Mouse (Mus musculus) forebrain, postnatal 0 days (tissue): ENCODE results near the gene Ces2b. TPM values are rescaled to one million over a fixed set of nuclear protein-coding genes. Genes with fewer than 3 reads are reported as not detected.

Experiments
- ATAC-seq: fragments of 200-750 bp; cut with Nextera tagmentation; 2 replicates; pipeline ENCODE4 v1.8.0; 2017; ENCODE audit warnings: mild to moderate bottlenecking, moderate library complexity
- DNase-seq: peaks from one replicate; pipeline ENCODE4 v3.0.0-alpha.2; 2015
- H3K27ac ChIP-seq: fragments of 300-500 bp; sonication (generic); 2 replicates; pipeline ENCODE4 v1.5.1; 2014; ENCODE audit warnings: low read depth, mild to moderate bottlenecking, antibody characterized with exemption, low read length, moderate library complexity, mixed read lengths
- H3K27me3 ChIP-seq: fragments of 300-500 bp; sonication (generic); 2 replicates; pipeline ENCODE4 v1.6.1; 2014; ENCODE audit warnings: mild to moderate bottlenecking, low read length, mixed read lengths; ENCODE audit not compliant: insufficient read depth
- H3K36me3 ChIP-seq: fragments of 300-500 bp; sonication (generic); 2 replicates; pipeline ENCODE4 v1.6.1; 2014; ENCODE audit warnings: mild to moderate bottlenecking, moderate library complexity; ENCODE audit not compliant: insufficient read depth
- H3K4me1 ChIP-seq: fragments of 300-500 bp; sonication (generic); 2 replicates; pipeline ENCODE4 v1.6.1; 2014; ENCODE audit warnings: antibody characterized with exemption; ENCODE audit not compliant: insufficient read depth
- H3K4me2 ChIP-seq: fragments of 300-500 bp; sonication (generic); 2 replicates; pipeline ENCODE4 v1.6.1; 2014; ENCODE audit warnings: low read depth, mild to moderate bottlenecking, moderate library complexity
- H3K4me3 ChIP-seq: fragments of 300-500 bp; sonication (generic); 2 replicates; pipeline ENCODE4 v1.5.1; 2014; ENCODE audit warnings: low read depth, low read length, mixed read lengths
- H3K9ac ChIP-seq: fragments of 300-500 bp; sonication (generic); 2 replicates; pipeline ENCODE4 v1.6.1; 2014; ENCODE audit warnings: mild to moderate bottlenecking
- H3K9me3 ChIP-seq: fragments of 300-500 bp; sonication (generic); 2 replicates; pipeline ENCODE4 v1.6.1; 2016; ENCODE audit warnings: low read length
- CTCF ChIP-seq: sonication (generic); IDR thresholded peaks from 2 replicates; pipeline ENCODE4 v1.5.1; 2016; ENCODE audit warnings: antibody characterized with exemption, control low read depth, low read depth
- WGBS: fragments of 180-500 bp; shearing (Covaris S2); extraction: QIAGEN DNeasy Blood & Tissue Kit; methylation state at CpG from one replicate; pipeline ENCODE4 v1.1.7; 2014; 5-methylcytosine and 5-hydroxymethylcytosine counted together
- polyA plus RNA-seq: library from polyadenylated mRNA; unstranded; fragments of >200 nt; fragmentation: Nextera tagmentation; extraction: Ambion mirVana; gene quantifications from 2 replicates; pipeline ENCODE4 v1.2.1, GENCODE M21; 2015
- total RNA-seq: library from RNA; depleted of rRNA; stranded (reverse); fragments of >200 nt; gene quantifications from 2 replicates; pipeline ENCODE4 v1.2.3, GENCODE M21; 2014; rRNA removed

Ces2b gene
- total RNA-seq (0.23 TPM in 1 of 2 replicates, not detected in the other), polyA plus RNA-seq (0.14 TPM in 1 of 2 replicates, not detected in the other)

DNA sequence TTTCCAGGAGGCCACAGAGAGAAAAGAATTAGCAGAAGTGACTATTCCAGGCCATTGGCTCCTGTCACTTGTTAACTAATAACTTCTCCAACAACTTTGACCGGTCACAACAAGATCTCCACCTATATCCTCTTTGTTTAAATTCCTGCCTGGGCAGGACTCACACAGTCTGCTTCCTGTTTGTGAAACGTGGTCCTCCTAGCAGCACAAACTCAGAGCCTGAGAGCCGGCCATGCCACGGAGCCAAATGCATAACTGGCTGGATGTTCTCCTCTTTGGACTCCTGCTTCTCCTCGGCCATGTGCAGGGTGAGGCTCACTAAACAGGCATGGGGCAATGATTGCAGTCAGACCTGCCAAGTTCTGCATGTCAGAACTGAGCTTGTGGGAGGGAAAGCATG lies at the start of gene Ces2b:
Ces2b (plus strand) TSS at position 133 of the 400 bp plus-strand sequence.
- Histone ChIP-seq H3K4me3 (no peak within 1 kb of the TSS), H3K4me2 (no peak within 1 kb of the TSS), H3K9ac (no peak within 1 kb of the TSS), H3K9me3 (no peaks in the 10 kb centered on the region), H3K4me1 (no peaks in the 10 kb centered on the region), H3K36me3 (no peaks in the 10 kb centered on the region), H3K27ac (no peak within 1 kb of the TSS), H3K27me3 (no peaks in the 10 kb centered on the region)
- 81% methylated on average over 5 of the region's 5 CpGs for WGBS
- DNase-seq: no peak
- no peak for TF ChIP-seq CTCF
- ATAC-seq: no peak

DNA sequence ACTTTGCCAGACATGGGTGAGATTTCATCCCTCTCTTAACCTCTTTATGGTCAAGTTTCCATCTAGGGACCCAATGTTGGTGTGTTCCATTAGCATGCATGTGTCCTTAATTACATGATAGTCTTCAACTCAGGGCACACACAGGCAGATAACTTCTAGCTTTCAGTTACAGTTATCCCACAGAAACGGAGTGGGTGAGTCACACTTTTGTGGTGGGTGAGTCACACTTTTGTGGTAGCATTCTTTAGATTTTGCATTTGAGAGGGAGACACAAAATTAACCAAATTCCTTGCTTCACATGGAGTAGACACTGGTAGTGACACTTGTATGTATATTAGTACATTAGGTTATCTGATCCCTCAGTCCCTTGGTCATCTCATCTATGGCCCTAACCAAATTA lies 44.3 kb upstream of the Ces2b start:
- Histone ChIP-seq H3K4me3 (no peak overlapping the region), H3K27me3 (no peaks in the 10 kb centered on the region), H3K36me3 (no peaks in the 10 kb centered on the region), H3K9me3 (no peaks in the 10 kb centered on the region), H3K27ac (no peak overlapping the region), H3K4me2 (no peak overlapping the region), H3K4me1 (no peaks in the 10 kb centered on the region), H3K9ac (no peak overlapping the region)
- WGBS: 73% methylated on average over 1 of the region's 1 CpGs
- DNase-seq (no peak), ATAC-seq (no peak)
- TF ChIP-seq CTCF: no peak

DNA sequence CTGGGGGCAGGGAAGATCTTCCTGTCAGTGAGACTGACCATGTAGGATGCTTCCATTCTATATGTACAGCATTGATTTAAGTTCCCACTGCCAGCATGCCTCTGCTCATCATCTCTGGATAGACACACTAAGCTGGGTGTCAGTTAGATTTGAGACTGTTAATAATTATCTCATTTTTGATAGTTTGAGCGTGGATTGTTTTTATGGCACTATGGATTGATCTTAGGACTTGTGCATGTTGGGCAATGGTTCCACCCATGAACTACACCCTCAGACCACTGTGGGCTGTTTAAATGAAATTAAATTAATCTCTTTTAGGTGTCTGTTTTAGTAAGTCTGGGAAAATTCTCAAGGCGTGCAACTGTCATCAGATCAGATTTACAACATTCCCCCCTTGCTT lies 42.4 kb upstream of the Ces2b start:
- Histone ChIP-seq H3K9me3 (no peaks in the 10 kb centered on the region), H3K27ac (no peak overlapping the region), H3K27me3 (no peaks in the 10 kb centered on the region), H3K4me1 (no peaks in the 10 kb centered on the region), H3K4me2 (no peak overlapping the region), H3K9ac (no peak overlapping the region), H3K36me3 (no peaks in the 10 kb centered on the region), H3K4me3 (no peak overlapping the region)
- no peak for ATAC-seq
- TF ChIP-seq CTCF: no peak
- WGBS: 93% methylated on average over 2 of the region's 2 CpGs
- DNase-seq: no peak

DNA sequence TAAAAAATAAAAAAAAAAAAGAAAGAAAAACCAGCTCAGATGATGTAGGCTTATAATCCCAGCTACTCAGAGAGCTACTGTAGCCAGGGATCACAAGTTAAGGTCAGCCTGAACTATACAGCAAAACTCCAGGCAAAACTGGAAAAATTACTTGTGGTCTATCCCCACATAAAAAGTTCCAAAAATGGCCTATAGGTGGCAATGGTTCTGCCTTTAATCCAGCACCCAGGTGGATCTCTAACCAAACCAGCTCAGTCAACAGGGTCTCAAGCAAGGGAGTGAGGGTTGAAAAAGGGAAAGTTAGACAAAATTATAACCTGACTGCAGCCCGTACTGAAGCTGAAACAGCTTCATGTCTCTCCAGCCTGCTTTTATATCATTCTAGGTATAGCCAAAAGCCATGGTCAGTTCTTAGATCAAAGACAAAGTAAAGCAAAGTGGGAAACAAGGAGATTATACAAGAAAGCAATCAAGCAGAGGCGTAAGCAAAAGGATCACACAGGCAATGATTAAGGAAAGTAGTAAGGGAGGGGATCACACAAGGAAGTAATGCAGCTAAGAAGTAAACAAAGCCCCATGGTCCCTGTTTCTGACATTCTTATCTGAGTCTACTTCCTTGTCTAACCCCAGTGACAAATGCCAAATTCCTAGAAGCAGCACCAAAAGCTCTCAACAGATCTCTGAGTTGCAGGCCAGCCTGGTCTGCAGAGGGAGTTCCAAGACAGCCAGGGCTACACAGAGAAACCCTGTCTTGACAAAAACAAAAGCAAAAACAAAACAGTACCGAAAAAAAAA lies 41.3 kb upstream of the Ces2b start:
- Histone ChIP-seq H3K4me3 (no peak overlapping the region), H3K9ac (no peak overlapping the region), H3K36me3 (no peaks in the 10 kb centered on the region), H3K4me1 (no peaks in the 10 kb centered on the region), H3K27ac (no peak overlapping the region), H3K4me2 (no peak overlapping the region), H3K9me3 (no peaks in the 10 kb centered on the region), H3K27me3 (no peaks in the 10 kb centered on the region)
- no peak for ATAC-seq
- 70% methylated on average over 3 of the region's 3 CpGs for WGBS
- DNase-seq: no peak
- peak; percentile 48 for TF ChIP-seq CTCF

DNA sequence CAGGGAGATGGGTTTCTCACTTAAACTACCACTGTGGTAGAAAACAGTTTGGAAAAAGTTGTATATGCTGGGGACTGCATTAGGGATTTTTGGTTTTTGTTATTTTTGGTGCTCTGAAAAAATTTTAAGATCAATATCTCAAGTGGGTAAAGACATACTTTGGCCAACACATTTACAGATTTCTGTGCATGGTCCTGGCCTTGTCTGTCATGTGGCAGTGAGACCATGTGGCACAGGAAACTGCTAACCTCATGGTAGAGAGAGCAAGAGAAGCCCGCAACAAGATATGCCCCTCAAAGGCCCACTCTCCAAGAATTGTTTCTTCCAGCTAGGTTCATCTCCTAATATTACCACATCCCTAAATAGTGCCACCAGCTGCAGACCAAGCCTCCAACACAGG lies 32.0 kb upstream of the Ces2b start:
- no peak overlapping the region for H3K4me2 ChIP-seq
- TF ChIP-seq CTCF: no peak
- no peak for DNase-seq
- no peaks in the 10 kb centered on the region for H3K36me3 ChIP-seq
- H3K4me1 ChIP-seq: no peaks in the 10 kb centered on the region
- H3K9me3 ChIP-seq: no peaks in the 10 kb centered on the region
- no peaks in the 10 kb centered on the region for H3K27me3 ChIP-seq
- H3K27ac ChIP-seq: no peak overlapping the region
- H3K9ac ChIP-seq: no peak overlapping the region
- ATAC-seq: no peak
- H3K4me3 ChIP-seq: no peak overlapping the region
- 92% methylated on average over 1 of the region's 1 CpGs for WGBS

DNA sequence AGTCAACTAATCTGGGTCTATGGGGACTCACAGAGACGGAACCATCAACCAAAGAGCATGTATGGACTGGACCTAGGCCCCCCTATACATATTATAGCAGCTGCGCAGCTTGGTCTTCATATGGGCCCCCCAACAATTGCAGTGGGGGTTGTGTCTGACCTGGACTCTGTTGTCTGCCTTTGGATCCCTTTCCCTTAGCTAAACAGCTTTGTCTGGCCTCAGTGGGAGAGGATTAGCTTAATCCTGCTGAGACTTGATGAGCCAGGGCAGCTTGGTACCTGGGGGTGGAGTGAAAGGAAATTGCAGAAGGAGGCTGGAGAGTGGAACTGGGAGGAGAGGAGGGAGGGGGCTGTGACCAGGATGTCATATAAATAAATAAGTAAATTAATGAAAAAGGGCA lies 25.2 kb upstream of the Ces2b start:
- H3K4me1 ChIP-seq: no peaks in the 10 kb centered on the region
- H3K9ac ChIP-seq: no peak overlapping the region
- H3K9me3 ChIP-seq: no peaks in the 10 kb centered on the region
- 5% methylated on average over 2 of the region's 2 CpGs for WGBS
- no peak overlapping the region for H3K27ac ChIP-seq
- ATAC-seq (no peak), DNase-seq (no peak)
- no peak overlapping the region for H3K4me2 ChIP-seq
- no peak for TF ChIP-seq CTCF
- no peaks in the 10 kb centered on the region for H3K27me3 ChIP-seq
- H3K36me3 ChIP-seq: no peaks in the 10 kb centered on the region
- no peak overlapping the region for H3K4me3 ChIP-seq

DNA sequence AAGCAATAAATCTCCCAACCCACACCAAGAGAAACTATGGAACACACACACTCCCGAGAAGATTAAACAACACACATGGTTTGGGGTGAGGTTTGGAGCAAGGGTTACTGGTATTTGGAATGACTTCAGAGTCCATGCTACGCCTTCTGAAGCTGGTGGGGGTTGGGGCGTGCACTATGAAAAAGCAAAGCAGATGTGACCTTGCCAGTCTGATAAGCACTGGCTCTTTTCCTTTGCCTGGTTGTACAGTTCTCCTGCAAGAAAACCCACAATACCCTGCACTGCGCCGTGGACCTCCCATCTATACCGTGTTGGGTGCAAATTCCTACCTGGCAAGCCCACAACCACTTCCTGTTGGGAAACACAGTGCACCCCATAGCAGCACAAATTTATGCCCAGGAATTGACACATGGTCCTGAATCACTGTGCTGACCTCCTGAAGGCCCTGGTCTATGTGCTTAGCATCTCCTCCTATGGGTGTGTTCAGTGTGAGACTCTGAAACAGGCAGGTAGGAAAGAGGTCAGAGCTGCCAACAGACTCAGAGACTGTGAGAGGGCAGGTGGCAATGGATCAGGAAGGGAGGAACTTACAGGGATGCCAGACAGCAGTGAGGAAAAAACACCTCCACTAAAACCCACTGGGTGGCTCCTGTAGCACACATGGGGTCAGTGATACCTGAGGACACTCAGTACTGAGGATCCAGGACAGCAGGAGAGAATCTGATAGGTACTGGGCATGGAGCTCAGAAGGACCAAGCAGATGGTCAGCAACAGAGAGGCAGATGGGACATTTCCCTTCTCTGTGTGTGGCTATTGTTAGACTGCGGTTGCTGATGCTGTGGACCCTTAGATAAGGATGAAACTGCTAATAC lies 22.6 kb upstream of the Ces2b start:
- no peak overlapping the region for H3K4me3 ChIP-seq
- H3K27ac ChIP-seq: no peak overlapping the region
- H3K4me2 ChIP-seq: no peak overlapping the region
- H3K27me3 ChIP-seq: no peaks in the 10 kb centered on the region
- 92% methylated on average over 7 of the region's 7 CpGs for WGBS
- no peak for TF ChIP-seq CTCF
- H3K36me3 ChIP-seq: no peaks in the 10 kb centered on the region
- no peak for DNase-seq
- no peaks in the 10 kb centered on the region for H3K9me3 ChIP-seq
- H3K9ac ChIP-seq: no peak overlapping the region
- H3K4me1 ChIP-seq: no peaks in the 10 kb centered on the region
- no peak for ATAC-seq
